Mouse (Mus musculus) mesoderm, embryonic 11.5 days (tissue): ENCODE results near the gene Mpz.

Experiments
- DNase-seq: peaks from one replicate; pipeline ENCODE4 v3.0.0-alpha.2; 2012; ENCODE audit warnings: low read depth, low spot score

Gene Mpz

GRCm38 (mm10) chr1:171149974-171150760, at the start of gene Mpz, which contains the start of gene Sdhc:
TSS of gene Mpz (plus strand) at chr1:171150711.
TSS of gene Sdhc (minus strand) at chr1:171150603.
- DNase-seq, result peak; percentile 95

- no peak for DNase-seq
Observed at GRCm38 (mm10) chr1:171101033-171101432, 49.5 kb upstream of the Mpz start.

GRCm38 (mm10) chr1:171101733-171102546, 48.6 kb upstream of the Mpz start:
- peak; percentile 90 for DNase-seq

- DNase-seq, result peak; percentile 90
Observed at GRCm38 (mm10) chr1:171102547-171103177, 47.8 kb upstream of the Mpz start.

- DNase-seq, result no peak
Observed at GRCm38 (mm10) chr1:171103179-171103840, 47.2 kb upstream of the Mpz start.

GRCm38 (mm10) chr1:171105226-171105625, 45.3 kb upstream of the Mpz start:
- DNase-seq, result no peak

GRCm38 (mm10) chr1:171109620-171110019, 40.9 kb upstream of the Mpz start:
- no peak for DNase-seq

GRCm38 (mm10) chr1:171110659-171111019, 39.9 kb upstream of the Mpz start:
- no peak for DNase-seq

- peak; percentile 94 for DNase-seq
Observed at GRCm38 (mm10) chr1:171111020-171111780, 39.3 kb upstream of the Mpz start.

GRCm38 (mm10) chr1:171111781-171112575, 38.5 kb upstream of the Mpz start:
- DNase-seq, result peak; percentile 68

GRCm38 (mm10) chr1:171112986-171113385, 37.5 kb upstream of the Mpz start:
- DNase-seq, result no peak

GRCm38 (mm10) chr1:171113873-171114299, 36.6 kb upstream of the Mpz start, which contains the start of gene Cfap126:
TSS of gene Cfap126 (plus strand) at chr1:171113918.
- DNase-seq, result peak; percentile 58

GRCm38 (mm10) chr1:171116280-171116679, 34.2 kb upstream of the Mpz start:
- no peak for DNase-seq

- peak; percentile 90 for DNase-seq
Observed at GRCm38 (mm10) chr1:171118269-171118684, 32.2 kb upstream of the Mpz start.

- DNase-seq, result no peak
Observed at GRCm38 (mm10) chr1:171118996-171119395, 31.5 kb upstream of the Mpz start.

- DNase-seq, result no peak
Observed at GRCm38 (mm10) chr1:171119405-171119804, 31.1 kb upstream of the Mpz start.

GRCm38 (mm10) chr1:171120893-171121292, 29.6 kb upstream of the Mpz start:
- no peak for DNase-seq

GRCm38 (mm10) chr1:171121839-171122238, 28.7 kb upstream of the Mpz start:
- no peak for DNase-seq

GRCm38 (mm10) chr1:171122932-171123331, 27.6 kb upstream of the Mpz start:
- DNase-seq, result no peak

GRCm38 (mm10) chr1:171124398-171124797, 26.1 kb upstream of the Mpz start:
- DNase-seq, result no peak
